Mouse (Mus musculus): ENCODE results near the gene Tmem131l.

The Tmem131l gene

DNA sequence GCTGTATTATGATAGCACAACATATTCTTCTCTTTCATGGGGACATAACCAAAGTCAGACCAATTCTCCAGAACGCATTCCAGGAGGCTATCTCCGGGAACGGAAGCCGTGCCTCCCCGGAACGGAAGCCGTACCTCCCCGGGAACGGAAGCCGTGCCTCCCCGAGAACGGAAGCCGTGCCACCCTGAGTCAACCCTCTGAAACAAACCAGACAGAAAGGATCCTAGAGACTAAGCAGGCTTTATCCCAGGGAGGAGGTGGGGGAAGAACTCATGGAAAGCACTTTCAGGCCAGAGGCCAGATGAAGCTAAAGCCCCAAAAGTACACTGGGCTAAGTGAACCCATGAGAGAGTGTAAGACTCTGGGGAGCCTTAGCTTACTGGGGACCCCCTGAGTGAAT, 182.4 kb downstream of the Tmem131l start:
- DNase-seq = no peak

DNA sequence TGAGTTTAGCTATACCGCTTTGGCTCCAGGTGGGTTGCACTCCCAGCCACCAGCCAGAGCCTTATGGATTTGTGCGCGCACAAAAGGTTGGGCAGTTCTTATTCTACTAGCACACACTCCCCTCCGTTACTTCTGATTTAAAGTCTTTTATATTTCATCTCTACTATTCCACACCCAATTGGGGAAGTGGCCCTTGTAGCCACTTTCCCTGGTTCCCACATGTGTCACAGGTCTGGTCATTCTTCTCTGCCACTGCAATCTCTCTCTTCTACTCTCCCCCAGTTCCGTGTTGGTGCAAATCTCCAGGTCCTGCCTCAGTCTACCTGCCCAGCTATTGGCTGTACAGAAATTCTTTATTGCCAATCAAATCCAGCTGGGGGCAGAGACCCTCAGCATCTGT, 184.3 kb downstream of the Tmem131l start:
- DNase-seq = no peak

- DNase-seq = no peak
Measured at GRCm38 (mm10) chr3:83849341-83849740, 190.6 kb downstream of the Tmem131l start.

Measured in cerebellum, postnatal 36 days (tissue).